Mouse (Mus musculus) bone marrow macrophage, adult 2 months (primary cell): ENCODE measurements around the gene Slc12a5.

Experiments
- CTCF ChIP-seq: IDR thresholded peaks from 2 replicates; pipeline ENCODE4 v1.5.1; 2012; ENCODE audit warnings: low read depth, mild to moderate bottlenecking, low read length, moderate library complexity
- POLR2A ChIP-seq: IDR thresholded peaks from 2 replicates; pipeline ENCODE4 v1.6.1; 2012; ENCODE audit warnings: mild to moderate bottlenecking, low read depth, low read length, borderline replicate concordance

DNA sequence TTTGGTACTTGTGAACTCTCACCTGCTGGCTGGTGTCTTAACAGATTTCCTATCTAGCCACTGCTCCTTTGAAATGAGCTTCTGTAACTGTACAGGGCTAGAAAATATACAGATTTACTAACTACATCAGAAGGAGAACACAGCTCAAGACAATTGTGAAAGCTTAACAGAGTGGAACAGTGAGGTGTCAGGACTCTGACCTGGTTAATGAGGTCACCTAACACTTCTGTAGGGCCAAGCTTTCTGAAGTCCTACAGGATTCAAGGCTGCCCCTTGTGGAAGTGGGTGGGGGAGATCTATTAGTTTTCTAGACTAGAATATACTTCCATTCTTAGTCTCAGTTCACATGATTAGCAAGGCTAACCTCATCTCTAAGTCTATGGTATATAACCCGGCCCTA is 47.4 kb downstream of the Slc12a5 start:
- no peak for TF ChIP-seq CTCF
- TF ChIP-seq POLR2A: no peak
